Mouse (Mus musculus): ENCODE measurements around the gene Rmnd5a.

GRCm38 (mm10) chr6:71381654-71382053 is 58.8 kb downstream of the Rmnd5a start:
- TF ChIP-seq CTCF (IDR thresholded peaks at IDR 0.05; ENCODE audit: extremely low read depth, insufficient read depth, low read length) (no peak), POLR2A (IDR thresholded peaks at IDR 0.05; ENCODE audit: extremely low read depth, insufficient read depth, low read length) (no peak)
